In genomic region chr3:31134696-31135095, GRCm38 (mm10) we compare ENCODE assay signal across 15 mouse cellular contexts. TPM values are rescaled to one million over a fixed set of nuclear protein-coding genes. Genes with fewer than 3 reads are reported as not detected.
DNase-seq lines count a peak whose midpoint lies in the region; ATAC-seq lines count a peak whose summit lies in the region.
"Had no signal": no experiment of that assay in that cellular context is flagged by ENCODE, and none has a peak within 500 bp of the region (broad histone marks: within the 10 kb centered on the region; RNA-seq: fewer than 3 reads in every experiment).

No protein-coding gene starts in this region.

- H3K4me2 ChIP-seq in liver, embryonic 15.5 days: peak overlapping the region; percentile 47
- H3K4me2 ChIP-seq: heart, embryonic 15.5 days had no signal

- H3K9me3 ChIP-seq in erythroblast, embryonic 14.5 days (ENCODE audit: control insufficient read depth, low read length): no peaks in the 10 kb centered on the region
- H3K9me3 ChIP-seq in liver, embryonic 15.5 days (replicated peaks): no peaks in the 10 kb centered on the region
- H3K9me3 ChIP-seq: heart, embryonic 15.5 days; hindbrain, embryonic 10.5 days had no signal

- peak overlapping the region; percentile 19 for H3K4me3 ChIP-seq in erythroblast, embryonic 14.5 days (replicated peaks)
- H3K4me3 ChIP-seq in liver, embryonic 15.5 days (replicated peaks): peak overlapping the region; percentile 1; the same call in 1 of the 2 replicates
- H3K4me3 ChIP-seq: heart, embryonic 15.5 days; hindbrain, embryonic 10.5 days had no signal

- no peak for ATAC-seq in erythroblast, adult 5-6 weeks (replicated peaks; ENCODE audit: low FRiP score, poor library complexity, severe bottlenecking)
- peak; percentile 16; the same call in 1 of the 2 replicates for ATAC-seq in liver, embryonic 15.5 days (ENCODE audit: insufficient read depth)
- ATAC-seq: Patski had no signal

- no peaks in the 10 kb centered on the region for H3K36me3 ChIP-seq in erythroblast, embryonic 14.5 days (ENCODE audit: control insufficient read depth)
- no peaks in the 10 kb centered on the region for H3K36me3 ChIP-seq in liver, embryonic 15.5 days (replicated peaks)
- H3K36me3 ChIP-seq: heart, embryonic 15.5 days; hindbrain, embryonic 10.5 days had no signal

- no peak overlapping the region for H3K9ac ChIP-seq in liver, embryonic 15.5 days
- H3K9ac ChIP-seq: heart, embryonic 15.5 days had no signal

- peaks cover 8% of the 10 kb centered on the region for H3K27me3 ChIP-seq in erythroblast, embryonic 14.5 days (ENCODE audit: control insufficient read depth)
- no peaks in the 10 kb centered on the region; the same call in 1 of the 2 replicates for H3K27me3 ChIP-seq in liver, embryonic 15.5 days
- H3K27me3 ChIP-seq: heart, embryonic 15.5 days; Patski had no signal

- peaks cover 48% of the 10 kb centered on the region for H3K4me1 ChIP-seq in erythroblast, embryonic 14.5 days (ENCODE audit: control insufficient read depth)
- peaks cover 32% of the 10 kb centered on the region for H3K4me1 ChIP-seq in liver, embryonic 15.5 days (replicated peaks)
- H3K4me1 ChIP-seq: heart, embryonic 15.5 days had no signal

- DNase-seq in lung, postnatal 25 days (ENCODE audit: low spot score): peak; percentile 12
- no peak for DNase-seq in lung, postnatal 10 days
- peak; percentile 66 for DNase-seq in yolk sac, embryonic 10.5 days (ENCODE audit: low spot score)
- no peak for DNase-seq in frontal cortex, postnatal 25 days (ENCODE audit: low spot score in 2 of 2)
- no peak for DNase-seq in cerebellum, adult 18-20 months
- DNase-seq: cerebellum, postnatal 36 days; thymus, postnatal 25 days had no signal

- 36% methylated on average over 7 of the region's 7 CpGs for WGBS in liver, embryonic 15.5 days (ENCODE audit: insufficient replicate concordance)

- peak overlapping the region; percentile 73 for H3K27ac ChIP-seq in liver, embryonic 15.5 days (replicated peaks)
- H3K27ac ChIP-seq: heart, embryonic 15.5 days; kidney, postnatal 0 days had no signal

RNA-seq across cellular contexts. Expression of gene Cldn11, which starts 15.0 kb away (rescaled TPM):
- not detected in 2 replicates for polyA plus RNA-seq in erythroblast, embryonic 14.5 days (2012)
- not detected in 2 replicates for total RNA-seq in erythroblast, adult 5-6 weeks (2015; ENCODE audit: low replicate concordance)
- not detected in 2 replicates for total RNA-seq in erythroblast, adult 5-6 weeks (2017; ENCODE audit: low replicate concordance)
- 0.13 and 0.20 TPM in 2 replicates for polyA plus RNA-seq in liver, embryonic 15.5 days (2015; fragmentation: Nextera tagmentation; extraction: Ambion mirVana)
- total RNA-seq: megakaryocyte-erythroid progenitor cell, adult 5-6 weeks had no signal
- polyA plus RNA-seq: Patski had no signal

RNA-seq across cellular contexts. Expression of gene Skil, which starts 39.8 kb away (rescaled TPM):
- 0.15 and 0.19 TPM in 2 replicates for polyA plus RNA-seq in erythroblast, embryonic 14.5 days (2012)
- 2.3 and 3.5 TPM in 2 replicates for total RNA-seq in erythroblast, adult 5-6 weeks (2015; ENCODE audit: low replicate concordance)
- 5.3 and 6.8 TPM in 2 replicates for total RNA-seq in erythroblast, adult 5-6 weeks (2017; ENCODE audit: low replicate concordance)
- polyA plus RNA-seq in liver, embryonic 15.5 days (2015; fragmentation: Nextera tagmentation; extraction: Ambion mirVana): 4.3 TPM in 2 replicates

Comparison
In these comparisons a context has a peak if more than half of its experiments do, and no peak if none do; other contexts are left out.
1. DNase-seq: peak in lung, postnatal 25 days (single experiment) and yolk sac, embryonic 10.5 days (single experiment); none in lung, postnatal 10 days (single experiment), frontal cortex, postnatal 25 days (0 of 2) and cerebellum, adult 18-20 months (0 of 2).